Mouse (Mus musculus): ENCODE results near the gene Knl1. TPM values are rescaled to one million over a fixed set of nuclear protein-coding genes. Genes with fewer than 3 reads are reported as not detected.
"Not testable (repeated sequence)": the region's sequence is repeated elsewhere in the genome, so short reads cannot be mapped to it uniquely, and the experiment has no call there.

The Knl1 gene
- polyA plus RNA-seq (2015; fragmentation: Nextera tagmentation; extraction: Ambion mirVana) = 79.5 and 108 TPM in 2 replicates

- peak; percentile 98 for DNase-seq (ENCODE audit: low spot score)
Measured at GRCm38 (mm10) chr2:119046649-119047611, at the start of gene Knl1. TSS of gene Knl1 (plus strand) at chr2:119047119.

GRCm38 (mm10) chr2:118998115-118998866 is 48.6 kb upstream of the Knl1 start:
- DNase-seq (ENCODE audit: low spot score) = no peak

DNA sequence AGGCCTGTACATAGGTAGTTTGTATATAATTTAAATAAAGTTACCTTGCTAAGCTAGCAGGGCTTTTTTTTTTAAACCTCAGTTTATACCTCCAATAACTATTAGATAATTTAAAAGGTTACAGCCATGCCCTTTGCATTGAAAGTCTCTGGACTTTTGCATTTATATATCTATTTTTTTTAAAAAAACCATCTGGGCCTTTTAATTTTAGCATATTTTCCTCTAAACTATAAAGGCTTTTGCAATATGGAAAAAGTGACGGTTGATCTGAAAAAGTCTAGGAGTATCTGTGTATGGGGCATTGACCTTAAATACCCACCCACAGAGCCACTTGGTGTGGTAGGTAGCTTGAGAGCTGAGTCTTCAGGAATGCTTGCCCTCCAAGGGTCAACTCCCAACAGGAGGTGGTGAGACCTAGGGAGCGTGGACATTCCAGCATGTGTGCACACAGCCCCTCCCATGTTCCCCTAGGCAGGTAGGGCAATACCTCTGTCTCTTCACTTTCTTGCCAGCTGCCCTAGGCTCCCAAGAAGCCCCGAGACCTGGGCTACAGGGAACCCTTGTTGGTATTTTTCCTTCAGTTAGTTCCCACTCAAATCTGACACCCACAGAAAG is 47.8 kb upstream of the Knl1 start:
- no peak for DNase-seq (ENCODE audit: low spot score)

DNA sequence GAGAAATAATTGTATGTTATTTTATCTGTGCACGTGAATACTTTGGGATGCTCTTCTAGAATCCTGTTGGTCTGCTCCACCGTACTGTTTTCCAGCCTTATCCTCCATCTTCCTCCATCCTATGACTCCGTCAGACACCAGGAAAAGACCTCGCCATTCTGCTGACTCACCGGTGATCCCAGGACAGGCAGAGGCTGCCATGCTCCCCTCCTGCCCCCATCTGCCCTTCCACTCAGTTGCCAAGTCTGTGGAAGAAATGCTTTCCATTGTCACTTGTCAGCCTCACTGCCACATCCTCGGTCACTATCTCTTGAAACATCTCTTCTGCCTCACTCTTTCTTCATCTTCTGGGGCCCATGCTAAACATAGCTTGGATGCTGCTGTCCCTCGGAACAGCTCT is 40.0 kb upstream of the Knl1 start:
- no peak for DNase-seq (ENCODE audit: low spot score)

- DNase-seq (ENCODE audit: low spot score) = no peak
Measured at GRCm38 (mm10) chr2:119009376-119009775, 37.5 kb upstream of the Knl1 start.

DNA sequence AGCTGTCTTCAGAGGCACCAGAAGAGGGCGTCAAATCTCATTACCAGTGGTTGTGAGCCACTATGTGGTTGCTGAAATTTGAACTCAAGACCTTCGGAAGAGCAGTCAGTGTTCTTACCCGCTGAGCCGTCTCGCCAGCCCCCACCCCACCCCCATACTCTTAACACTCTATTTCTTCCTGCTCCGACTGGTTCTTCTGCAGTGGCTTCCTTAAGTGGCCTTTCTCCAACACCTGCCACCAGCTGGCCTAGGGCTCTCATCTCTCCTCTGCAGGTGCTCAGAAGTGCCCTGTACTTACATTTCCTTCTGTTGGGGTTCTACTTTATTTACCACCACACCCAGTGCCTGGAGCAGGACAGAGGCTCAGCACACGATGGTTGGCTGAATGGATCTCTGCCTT is 31.9 kb upstream of the Knl1 start:
- peak; percentile 39 for DNase-seq (ENCODE audit: low spot score)

DNA sequence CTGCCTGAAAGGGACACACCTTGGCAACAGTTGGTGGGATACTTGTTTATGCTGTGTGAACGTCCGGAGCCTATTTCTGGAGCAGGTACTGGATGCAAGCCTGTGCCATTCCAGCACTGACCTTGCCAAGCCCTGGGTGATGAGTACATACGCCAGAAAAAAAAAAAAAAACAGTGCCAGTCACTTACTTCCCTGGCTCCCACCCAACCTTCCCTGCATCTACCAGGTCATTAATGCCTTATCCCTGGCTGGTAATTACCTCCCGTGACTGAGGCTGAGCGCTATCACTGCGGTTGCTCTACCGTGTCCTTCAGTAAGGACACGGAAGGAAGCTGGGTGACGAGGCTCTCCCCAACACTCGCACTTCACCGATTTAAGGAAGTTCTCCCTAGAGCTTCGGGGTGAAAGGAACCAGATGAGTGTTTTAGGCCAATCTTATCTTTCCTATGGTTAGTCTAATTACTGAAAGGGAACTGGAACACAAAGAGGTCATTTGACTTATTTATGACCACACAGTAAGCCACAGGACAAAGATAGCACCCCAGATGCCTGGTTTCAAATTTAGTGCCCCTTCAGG is 31.2 kb upstream of the Knl1 start:
- DNase-seq (ENCODE audit: low spot score) = no peak

DNA sequence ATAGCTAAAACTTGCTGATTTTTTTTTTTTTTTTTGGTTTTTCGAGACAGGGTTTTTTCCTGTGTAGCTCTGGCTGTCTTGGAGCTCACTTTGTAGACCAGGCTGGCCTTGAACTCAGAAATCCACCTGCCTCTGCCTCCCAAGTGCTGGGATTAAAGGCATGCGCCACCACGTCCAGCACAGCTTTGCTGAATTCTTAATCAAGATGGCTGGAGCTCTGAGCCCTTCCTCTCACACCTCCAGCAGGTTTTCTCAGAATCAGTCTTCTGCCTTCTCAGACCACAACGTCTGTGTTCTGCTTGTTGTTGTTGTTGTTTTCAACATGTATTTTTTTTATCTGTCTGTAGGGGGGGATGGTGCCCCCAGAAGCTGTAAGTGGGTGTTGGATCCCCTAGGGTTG is 30.6 kb upstream of the Knl1 start:
- DNase-seq (ENCODE audit: low spot score) = not testable (repeated sequence)

DNA sequence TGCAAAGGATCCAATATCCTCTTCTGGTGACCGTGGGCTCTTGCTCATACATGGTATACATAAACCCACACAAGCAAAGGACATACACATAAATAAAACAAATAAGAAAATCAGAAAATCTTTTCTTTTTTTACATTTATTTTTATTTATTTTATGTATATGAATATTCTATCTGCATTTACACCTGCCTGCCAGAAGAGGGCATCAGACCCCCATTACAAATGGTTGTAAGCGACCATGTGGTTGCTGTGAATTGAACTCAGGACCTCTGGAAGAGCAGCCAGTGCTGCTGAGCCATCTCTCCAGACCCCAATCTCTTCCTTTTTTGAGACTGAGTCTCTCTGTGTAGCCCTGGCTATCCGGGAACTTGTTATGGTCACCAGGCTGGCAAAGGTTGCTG is 29.3 kb upstream of the Knl1 start:
- no peak for DNase-seq (ENCODE audit: low spot score)

- DNase-seq (ENCODE audit: low spot score) = no peak
Measured at GRCm38 (mm10) chr2:119018391-119019122, 28.4 kb upstream of the Knl1 start.

- peak; percentile 22 for DNase-seq (ENCODE audit: low spot score)
Measured at GRCm38 (mm10) chr2:119019131-119019530, 27.8 kb upstream of the Knl1 start.

DNA sequence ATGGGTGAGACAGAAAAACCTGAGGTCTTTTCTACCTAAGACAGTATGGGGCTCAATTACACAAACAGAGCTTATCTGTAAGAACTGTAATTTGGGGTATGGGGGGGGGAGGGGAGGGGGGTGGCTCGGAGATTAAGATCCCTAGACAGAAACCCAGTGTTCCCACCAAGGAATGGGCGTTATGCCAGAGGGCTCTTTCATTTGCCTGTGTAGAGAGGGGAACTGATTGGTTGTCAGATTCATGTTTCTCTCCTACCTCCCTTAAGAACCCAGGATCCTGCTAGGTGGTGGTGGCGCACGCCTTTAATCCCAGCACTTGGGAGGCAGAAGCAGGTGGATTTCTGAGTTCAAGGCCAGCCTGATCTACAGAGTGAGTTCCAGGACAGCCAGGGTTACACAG is 27.4 kb upstream of the Knl1 start:
- DNase-seq (ENCODE audit: low spot score) = no peak

DNA sequence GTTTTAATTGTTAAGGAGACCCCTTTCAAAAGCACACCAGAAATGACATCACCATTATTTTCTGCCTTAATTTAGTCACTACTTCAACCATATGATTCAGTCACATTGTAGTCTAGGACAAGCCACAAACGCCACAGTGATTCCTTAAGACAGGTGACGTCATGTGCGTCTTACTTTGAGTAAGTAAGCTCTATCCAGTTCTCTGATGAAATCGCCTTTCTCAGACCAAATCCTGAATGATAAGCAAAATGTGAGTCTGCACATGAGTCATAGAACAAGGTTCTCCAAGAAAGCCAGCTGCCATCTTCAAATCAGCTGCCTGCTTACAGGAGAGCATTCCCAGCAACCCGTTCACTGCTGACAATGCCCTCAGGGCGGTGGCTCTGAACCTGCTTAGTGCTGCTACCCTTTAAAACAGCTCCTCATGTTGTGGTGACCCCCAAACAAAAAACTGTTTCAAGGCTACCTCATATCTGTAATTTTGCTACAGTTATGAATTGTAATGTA is 23.7 kb upstream of the Knl1 start:
- no peak for DNase-seq (ENCODE audit: low spot score)

- no peak for DNase-seq (ENCODE audit: low spot score)
Measured at GRCm38 (mm10) chr2:119024536-119025238, 22.2 kb upstream of the Knl1 start.

- DNase-seq (ENCODE audit: low spot score) = no peak
Measured at GRCm38 (mm10) chr2:119025239-119025616, 21.7 kb upstream of the Knl1 start.

GRCm38 (mm10) chr2:119026951-119027350 is 20.0 kb upstream of the Knl1 start:
- no peak for DNase-seq (ENCODE audit: low spot score)

- peak; percentile 91 for DNase-seq (ENCODE audit: low spot score)
Measured at GRCm38 (mm10) chr2:119028941-119029551, 17.9 kb upstream of the Knl1 start, which contains the start of gene Ccdc32. TSS of gene Ccdc32 (minus strand) at chr2:119029393.

DNA sequence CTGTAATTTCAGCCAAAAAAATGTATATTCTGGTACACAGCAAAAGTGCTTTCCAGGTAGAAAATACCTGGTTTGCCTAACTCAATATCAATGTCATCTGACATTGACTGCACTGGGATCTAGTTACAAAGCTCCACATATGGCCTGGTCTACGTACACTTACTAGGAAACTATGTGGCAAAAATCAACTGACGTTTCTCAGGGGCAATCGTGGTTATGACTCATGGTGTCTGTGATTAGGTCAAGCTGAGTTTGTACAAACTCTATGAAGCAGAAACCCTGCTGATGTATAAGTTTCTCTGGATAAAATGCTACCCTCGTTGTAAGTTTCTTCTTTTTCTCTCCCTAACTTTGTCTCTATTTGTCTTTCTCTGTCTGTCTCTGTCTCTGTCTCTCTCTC is 14.7 kb upstream of the Knl1 start:
- DNase-seq (ENCODE audit: low spot score) = no peak

DNA sequence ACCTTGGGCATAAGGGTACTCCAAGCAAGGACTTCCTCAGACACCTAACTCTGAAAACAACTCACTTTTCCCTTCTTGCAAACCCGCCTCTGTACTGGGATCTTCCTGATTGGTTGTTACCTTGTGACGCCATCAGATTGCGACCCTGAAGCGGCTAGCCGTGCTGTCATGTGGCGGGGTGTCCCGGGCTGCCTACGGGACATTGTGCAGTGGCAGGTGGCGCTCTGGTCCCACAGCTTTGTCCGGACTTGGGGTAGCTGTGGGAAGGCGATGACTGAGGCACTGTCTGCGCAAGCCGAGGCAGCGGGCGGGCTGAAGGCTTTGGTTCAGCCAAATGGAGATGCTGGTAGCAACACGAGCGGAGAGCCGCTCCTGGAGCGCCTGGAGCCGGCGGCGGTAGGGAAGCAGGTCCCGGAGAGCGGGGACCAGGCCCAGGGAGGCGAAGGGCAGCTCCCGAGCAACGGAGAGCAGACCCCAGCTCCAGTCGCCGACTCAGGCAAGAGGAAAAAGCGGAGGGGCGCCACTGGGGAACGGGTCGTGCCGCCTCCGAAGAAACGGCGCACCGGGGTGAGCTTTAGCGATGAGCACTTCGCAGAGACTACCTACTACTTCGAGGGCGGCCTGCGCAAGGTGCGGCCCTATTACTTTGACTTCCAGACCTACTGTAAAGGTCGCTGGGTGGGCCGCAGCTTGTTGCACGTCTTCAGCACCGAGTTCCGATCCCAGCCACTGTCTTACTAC is 12.1 kb upstream of the Knl1 start, which contains the start of gene Rpusd2:
TSS of gene Rpusd2 (plus strand) at position 135 of the 741 bp plus-strand sequence.
- DNase-seq (ENCODE audit: low spot score) = peak; percentile 95
